Mouse (Mus musculus) adipocyte (in vitro differentiated cells): ENCODE results near the gene Dstyk.

Source experiments
- DNase-seq: peaks from one replicate; pipeline ENCODE4 v3.0.0-alpha.2; 2016; ENCODE audit warnings: low spot score

The Dstyk gene

DNA sequence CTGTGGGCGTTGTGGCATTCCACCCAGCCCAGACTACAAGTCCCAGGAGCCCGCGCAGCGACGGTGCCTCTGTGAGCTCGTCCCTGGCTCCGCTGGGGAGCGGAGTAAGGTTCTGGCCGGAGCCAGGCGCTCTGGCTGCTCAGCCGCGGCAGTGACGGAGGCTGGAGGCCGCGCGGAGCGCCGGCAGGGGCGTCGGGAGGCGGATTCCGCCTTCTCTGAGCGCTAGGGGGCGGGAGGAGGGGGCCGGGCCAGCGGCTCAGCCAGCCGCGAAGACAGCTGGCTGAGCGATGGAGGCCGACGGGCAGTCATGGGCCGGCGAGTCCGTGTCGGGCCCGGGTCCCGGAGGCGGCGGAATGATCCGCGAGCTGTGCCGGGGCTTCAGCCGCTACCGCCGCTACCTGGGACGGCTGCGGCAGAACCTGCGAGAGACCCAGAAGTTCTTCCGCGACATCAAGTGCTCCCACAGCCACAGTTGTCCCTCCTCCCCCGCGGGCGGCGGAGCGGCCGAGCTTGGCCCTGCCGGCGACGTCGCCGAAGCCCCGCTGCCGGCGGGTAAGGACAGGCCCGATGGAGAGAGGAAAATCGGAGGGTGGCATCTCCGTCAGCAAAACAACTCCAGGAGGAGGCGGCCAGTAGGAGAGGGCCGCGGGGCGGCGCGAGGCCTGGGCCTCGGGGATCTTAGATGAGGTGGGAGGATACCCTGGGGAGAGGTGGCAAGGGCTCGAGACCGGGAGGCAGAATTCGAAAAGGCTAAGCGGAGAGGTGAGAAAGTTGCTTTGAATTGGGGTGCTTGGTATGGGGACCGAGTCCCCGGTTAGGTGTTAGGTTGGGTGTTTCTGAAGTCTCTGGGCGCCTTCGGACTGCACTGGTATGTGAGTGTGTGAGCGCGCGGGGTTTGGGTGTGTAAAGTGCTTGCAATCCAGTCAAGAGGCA, at the start of gene Dstyk:
TSS of gene Dstyk (plus strand) at position 237 of the 933 bp plus-strand sequence.
- DNase-seq: peak; percentile 92

DNA sequence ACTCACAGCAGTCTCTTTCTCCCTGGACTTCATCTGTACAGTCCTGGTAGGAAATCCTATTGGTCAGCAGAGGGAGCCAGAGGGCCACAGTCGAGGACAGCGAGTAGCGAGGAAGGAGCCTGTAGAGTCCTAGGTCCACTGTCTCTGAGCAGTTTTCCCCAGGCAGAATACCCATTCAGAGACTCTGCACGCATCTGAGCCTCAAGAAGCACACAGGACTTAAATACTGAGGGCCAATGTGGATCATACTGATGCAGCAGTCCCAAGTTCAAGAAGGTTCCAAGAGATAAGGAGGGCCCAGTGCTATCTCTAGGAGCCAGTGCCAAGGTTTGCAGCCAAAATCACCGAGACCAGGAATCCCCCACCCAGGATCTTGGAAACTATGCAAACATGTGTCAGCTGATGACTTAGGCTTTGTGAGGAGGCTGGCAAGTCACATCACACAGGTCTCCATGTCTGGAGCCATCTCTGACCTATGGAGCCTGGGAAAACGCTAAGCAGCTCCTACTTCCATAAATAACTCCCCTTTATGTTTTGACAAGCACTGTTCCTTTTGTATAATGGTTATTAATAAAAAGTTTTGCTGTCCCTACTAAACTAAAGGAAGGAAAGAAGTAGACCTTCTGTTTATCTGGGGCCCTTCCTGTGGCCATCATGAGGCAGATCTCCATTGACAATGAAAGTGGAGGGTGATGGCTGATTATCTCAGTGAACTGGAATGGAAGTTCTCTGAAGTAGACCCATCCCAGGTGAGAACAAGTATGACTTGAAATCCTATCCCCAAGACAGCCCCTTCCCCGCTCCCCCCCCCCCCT, 49.5 kb upstream of the Dstyk start:
- DNase-seq: peak; percentile 93

DNA sequence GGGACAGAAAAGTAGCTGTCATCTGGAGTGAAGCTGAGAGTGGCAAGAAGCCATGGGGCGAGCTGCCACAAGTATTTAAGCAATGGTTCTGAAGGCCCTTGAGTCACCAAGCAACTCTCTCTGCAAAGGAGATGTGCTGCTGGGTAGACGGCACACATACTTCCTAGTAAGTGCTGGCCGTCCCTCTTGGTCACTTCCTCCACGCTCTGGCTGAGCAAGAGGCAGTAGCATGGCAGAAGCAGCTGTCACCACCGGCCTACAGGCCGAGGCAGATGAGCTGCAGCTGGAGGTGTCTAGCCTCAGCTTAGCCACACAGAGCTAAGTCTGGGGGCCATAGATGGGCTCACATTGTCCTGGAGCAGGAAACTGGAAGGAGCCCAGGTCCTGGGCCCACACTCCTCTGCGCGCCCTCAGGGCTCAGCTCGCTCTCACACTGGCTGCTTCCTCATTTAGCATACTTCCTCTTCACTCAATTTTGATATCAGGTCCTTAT, 46.6 kb upstream of the Dstyk start:
- peak; percentile 94 for DNase-seq

DNA sequence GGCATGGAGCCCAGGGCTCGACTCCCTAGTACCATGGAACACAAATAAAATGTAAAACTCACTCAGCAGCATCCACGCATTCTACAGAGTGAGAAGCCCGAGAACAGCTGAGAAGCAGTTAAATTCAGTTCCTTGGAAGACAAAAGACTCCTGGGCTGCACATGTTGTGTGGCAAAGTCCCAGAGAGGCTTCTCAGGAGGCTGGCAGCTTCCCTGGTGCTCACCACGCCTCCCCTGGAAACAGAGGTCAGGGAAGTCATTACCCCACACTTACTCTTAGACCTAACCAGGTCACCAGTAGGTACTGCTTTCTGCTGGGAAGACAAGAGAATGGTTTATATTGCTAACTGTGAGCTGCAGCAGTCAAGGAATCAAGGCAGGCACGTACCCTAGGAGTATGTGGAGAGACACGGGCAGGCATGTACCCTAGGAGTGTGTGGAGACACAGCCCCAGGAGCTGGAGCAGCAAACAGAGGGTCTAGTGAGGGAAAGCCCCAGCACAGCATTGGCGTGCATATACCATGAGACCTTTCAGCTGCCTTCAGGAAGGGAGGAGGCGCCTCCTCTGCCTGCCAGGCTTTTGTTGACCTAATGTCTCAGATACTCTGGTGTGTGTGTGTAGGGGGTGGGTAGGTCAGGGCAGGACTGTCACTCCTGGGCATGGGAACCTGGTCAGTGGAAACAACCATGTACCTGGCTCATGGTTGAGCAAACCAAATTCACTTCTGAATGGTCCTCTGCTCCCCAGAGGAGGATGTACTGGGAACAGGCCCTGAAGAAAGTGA, 45.9 kb upstream of the Dstyk start:
- peak; percentile 55 for DNase-seq

DNA sequence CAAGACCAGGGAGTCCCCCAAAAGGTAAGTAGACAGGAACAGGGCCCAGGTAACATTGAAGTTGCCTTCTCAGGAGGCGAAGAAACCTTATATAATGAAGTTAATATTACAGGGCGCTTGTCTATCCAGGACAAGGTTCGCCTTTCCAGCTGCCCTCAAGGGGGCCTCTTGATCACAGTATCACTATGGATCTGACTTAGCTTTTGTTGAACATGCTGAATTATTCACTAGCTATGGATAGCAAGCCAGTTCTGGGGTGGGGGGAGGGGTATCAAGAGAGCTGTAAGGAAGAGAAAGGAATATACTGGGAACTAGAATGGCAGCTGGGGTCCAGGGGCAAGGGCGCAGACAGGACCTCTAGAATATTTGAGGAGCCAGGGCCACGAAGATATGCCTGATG, 45.0 kb upstream of the Dstyk start:
- no peak for DNase-seq

DNA sequence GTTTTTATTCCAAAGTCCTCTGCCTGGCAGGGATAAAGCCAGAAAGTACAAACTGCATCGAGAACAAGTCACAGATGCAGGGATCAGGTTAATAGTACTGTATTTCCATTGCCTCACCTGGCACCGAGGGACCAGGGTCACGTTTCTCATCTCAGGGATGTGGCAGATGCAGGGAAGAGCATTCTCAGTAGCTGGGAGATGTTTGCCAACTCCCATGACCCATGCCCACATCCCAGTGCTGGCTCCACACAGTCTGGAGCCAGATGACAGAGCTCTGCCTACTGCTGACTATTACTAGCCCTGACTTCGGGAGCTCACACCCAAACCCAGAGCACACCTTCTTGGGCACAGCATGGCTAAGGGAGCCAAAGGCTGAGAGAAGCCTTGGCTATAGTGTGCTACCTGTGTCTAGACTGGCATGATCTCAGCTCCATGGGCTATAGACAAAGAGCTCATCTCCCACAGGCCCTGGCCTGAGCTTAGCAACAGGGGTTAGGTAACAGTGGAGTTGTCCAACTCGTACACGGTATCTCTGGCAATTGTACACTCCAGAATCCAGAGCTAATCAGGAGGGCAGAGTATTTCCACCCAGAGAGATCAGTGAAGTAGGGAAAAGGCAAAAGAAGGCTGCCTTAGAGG, 44.3 kb upstream of the Dstyk start:
- DNase-seq: peak; percentile 64

DNA sequence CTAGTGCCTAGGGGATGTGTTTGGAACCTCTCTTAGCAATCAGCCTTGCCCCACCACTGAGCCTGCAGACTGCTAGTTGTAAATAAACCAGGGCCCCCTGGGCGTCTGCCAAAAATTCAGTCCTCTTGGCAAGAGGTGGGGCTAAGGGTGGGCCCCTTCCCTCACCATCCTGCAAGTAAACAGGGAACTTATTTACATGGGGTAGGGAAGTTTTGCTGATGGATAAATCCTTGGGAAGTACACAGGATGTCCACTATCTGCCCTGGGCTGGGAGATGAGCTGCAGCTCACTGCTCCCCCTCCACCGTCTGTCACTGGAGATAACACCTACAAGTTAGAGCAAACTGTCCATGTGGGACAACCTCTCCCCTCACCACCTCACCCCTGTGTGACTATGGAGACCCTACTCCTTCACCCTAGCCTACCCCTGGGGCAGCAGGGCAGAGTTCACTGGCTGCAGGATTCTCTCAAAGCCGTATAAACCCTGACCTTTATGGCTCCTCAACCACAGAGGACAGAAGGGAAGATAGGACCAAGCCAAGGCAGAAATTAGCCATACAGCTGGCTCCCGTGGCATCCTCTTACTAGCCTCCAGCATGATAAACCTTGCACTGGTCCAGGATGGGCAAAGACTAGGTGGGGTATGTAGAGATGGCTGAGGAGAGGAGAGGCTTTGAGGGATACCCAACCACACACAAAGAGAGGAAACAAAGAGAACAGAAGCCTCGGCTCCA, 43.0 kb upstream of the Dstyk start:
- DNase-seq: peak; percentile 62

DNA sequence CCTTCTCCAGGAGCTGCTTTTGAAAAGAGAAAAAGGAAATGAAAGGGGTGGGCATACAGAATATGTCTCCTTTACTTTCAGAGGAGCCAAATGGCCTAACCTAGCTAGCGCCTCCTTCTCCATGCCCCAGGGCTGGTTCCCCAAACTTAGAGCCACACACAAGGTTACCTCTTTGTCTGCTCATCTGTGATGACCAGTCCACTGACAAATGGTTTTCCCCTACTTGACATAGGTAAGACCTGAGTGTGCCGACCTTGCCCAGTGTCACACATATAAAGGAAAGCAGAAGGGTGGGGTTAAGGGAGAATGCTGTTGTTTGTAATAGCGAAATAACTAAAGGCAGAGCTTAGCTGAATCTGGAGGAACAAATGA, 42.5 kb upstream of the Dstyk start:
- no peak for DNase-seq

DNA sequence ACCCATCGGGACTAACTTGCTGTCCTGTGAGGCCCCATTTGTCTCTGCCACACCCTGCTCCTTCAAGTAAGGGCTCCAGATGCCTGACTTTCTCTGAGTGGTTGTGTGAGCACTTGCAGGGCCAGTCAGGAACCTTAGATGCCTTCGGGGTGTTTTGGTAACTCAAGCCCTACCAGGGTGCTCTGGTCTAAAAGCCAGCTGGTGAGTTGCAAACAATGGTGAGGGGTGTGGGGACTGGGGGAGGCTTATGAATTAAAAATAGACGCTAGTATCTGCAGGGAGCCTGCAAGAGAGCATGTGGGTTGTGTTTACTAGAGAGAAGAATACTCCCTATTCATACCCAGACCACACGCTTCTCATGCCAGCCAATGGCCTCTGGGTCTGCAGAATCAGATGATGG, 42.1 kb upstream of the Dstyk start:
- DNase-seq: no peak

DNA sequence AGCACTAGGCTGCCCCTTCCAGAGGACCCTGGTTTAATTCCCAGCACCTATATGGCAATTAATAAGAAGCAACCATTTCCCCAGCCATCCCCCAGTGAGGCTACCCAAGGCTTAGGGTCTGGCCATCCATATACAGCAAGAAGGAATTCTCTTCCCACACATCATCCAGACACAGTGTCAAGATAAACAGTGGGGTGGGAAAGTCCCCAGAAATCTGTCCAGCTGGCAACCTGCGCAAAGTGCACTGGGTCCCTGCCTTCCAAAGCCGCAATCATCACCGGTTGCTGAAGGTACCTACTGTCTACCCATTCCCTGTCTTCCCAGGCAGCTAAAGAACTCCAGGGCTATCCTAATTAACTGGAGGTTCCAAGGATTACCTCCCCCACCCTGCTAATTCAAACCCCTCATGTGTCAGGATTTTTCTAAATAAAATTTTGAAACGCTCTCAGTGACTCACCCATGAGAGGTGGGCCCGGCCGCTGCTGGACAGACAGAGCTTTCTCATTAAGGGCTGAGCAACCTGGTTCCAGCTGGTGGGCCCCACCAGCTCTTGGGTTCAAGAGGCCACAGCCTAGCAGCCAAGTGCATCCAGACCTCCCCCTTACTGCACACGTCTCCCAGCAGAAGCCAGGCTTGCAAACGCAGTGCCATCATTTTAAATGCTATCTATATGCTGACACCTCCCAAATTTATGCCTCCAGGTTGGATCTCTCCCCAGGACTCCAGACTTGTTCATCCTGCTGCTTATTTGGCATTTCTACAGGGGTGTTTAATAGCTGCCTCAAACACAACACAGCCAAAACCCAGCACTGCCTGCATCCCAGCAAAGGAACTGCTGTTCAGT, 40.9 kb upstream of the Dstyk start:
- DNase-seq: peak; percentile 22

DNA sequence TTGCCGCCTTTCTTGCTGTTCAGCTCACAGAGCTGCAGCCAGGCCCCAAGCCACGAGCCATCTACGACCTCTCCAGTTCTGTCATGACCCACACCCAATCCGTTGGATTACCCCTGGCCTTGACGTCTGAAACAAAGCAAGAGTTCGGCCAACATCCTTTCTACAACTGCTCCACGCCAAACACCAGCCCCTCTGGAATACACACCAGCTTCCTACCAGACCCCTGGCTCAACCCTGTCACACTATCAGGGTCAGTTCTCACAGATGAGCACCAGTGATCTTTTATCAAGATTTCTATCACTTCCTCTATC, 40.3 kb upstream of the Dstyk start:
- no peak for DNase-seq

DNA sequence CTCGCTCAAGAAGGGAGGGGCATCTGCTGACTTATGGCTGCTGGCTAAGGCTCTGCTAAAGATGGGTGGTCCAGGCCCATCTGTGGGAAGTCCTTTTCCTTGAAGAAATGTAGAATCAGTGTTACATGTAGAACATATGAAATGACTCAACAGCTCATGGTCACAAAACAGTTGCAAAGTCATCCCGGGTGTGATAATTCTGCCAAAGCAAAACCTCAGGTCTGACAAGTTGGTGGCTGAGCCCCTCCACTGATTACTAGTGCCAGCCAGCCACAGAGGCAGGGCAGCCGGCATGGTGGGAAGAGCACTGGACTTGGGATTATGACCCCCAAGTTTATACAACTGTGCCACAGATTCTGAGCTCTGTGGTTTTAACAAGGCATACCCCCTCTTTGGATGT, 39.5 kb upstream of the Dstyk start:
- DNase-seq: no peak

DNA sequence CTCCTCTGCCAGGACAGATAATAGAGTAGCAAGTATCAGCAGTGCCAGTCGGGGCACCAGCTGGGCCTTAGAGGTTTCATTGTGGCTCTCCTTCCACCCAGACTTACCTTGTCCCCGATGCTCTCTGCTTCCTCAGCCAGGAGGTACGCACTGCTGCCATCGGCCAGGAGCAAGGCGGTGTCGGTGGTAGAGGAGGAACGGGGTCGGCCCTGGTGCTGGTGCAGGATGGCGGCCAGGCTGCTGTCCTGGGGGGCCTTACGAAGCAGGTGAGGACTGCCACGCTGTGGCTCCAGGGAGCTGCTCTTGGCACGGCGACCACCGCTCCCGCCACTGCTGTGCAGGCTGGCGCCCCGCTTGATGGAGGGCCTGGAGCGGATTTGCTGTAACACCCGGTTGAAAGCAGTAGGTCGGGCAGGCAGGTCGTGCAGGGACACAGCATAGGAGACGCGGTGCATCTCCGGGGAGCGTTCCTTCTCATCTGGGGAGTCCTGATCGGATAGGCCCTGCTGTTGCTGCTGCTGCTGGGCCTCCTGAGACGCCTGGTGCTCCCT, 36.7 kb upstream of the Dstyk start:
- DNase-seq: no peak

DNA sequence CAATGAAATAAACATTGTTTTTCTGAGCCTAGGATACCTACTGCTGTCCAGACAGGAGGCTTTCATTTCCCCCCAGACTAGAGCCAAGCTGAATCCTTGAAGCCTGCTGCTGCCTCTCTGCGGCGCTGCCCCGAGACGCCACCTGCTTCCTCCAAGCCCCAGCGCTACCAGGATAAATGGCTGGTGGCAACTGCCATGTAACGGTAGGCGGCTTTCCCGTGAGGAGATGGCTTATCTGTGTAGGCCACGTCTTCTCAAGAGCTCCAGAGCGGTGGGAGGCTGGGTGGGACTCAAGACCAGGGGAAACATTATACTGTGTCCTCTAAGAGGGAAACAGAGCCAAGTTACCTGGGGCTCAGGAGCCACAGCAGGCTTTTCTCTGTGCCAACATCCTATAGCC, 35.4 kb upstream of the Dstyk start:
- DNase-seq: no peak

DNA sequence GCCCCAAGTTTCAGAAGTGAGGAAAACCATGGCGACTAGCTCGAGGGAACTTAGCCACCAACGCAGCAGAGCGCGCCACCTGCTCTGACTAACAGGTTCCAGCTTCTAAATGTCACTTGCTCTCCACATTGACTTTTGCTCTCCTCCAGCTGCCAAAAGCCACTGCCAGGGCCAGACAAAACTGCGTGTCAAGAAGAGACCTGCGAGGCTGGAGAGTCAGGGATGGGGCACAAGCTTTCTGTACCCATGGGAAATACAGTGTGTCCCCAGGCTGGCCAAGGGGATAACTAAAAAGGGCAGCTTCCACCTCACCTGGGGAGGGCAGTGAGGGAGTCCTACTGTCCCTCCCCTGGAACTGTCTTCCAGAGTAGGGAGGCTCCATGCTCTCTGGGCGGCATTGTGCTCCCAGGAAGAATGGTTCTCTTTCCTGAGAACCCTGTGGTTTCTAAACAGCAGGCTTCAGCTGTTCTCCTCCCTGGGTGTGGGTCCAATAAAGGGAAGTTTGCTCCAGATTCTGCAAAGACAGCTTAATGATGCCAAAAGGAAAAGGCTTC, 33.3 kb upstream of the Dstyk start:
- DNase-seq: peak; percentile 41

DNA sequence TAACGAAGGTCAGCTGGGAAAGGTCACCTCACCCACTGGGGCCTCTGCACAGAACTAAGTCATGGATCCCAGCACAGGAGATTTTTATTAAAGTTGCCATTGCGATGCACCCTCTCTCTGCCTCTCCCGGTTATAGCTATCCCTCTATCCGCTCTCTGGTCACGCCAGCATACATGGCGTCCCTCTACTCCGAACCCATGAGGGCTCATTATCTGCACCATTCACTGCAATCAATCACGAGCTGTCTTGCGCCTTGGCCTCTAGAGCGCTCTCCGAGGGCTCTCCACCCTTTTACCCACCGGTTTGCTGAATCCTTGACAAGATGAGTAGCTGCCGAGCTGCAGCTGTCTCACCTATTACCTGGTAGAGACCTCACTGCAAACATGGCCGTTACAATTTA, 32.1 kb upstream of the Dstyk start:
- DNase-seq: no peak

DNA sequence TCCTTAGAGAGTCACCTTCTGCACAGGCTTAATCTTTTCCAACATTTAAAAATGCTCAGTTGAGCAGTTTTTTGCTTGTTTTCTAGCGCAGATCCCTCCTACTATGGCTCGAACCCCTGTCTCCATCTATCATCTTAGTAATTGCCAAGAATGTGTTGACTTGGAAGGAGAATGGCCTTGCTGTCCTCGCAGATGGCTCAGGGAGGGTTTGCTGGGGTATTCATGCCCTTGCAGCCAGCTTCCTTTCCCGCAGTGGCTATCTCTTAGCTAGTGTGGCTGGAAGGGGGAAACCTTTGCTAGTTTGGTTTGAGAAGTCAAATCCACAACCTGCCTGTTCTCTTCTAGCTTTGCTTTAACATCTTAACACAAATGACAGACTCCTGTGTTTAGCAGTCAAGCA, 31.6 kb upstream of the Dstyk start:
- DNase-seq: no peak

DNA sequence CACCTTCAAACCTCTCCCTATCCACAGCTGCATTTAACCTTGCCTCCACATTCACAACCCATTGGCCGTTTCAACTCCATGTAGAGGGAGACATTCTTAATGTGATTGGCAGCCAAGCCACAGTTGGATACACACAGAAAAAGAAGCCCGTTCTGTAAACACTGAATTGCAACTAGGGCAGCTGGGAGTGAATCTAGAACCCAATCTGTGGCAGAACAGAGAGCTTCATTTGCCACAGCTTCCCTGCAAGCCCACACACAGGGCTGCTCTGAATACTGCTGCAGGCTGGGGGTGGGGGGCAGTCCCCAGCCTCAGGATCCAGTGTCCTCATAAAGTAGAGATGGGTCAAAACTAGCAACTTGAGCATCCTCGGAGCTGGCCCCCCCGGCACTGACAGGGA, 31.1 kb upstream of the Dstyk start:
- DNase-seq: no peak

DNA sequence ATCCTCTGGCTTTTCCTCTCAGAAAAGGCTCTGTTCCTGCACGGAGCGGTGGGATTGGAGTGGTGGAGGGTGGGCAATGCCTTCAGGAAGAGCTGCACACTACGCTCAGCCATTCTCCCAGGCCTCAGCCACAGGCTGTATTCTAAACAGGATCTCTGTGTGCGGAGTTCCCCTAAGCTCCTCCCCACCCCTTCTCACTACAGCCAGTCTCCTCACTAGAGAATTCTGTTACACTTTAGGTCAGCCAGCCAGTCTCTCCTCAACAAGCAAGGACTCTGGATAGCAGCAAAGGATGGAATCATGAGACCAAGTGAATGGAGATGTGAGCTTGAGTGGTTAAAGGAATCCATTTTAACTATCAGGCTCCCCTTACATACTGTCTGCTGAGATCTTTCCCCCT, 29.4 kb upstream of the Dstyk start:
- DNase-seq: no peak
